Mouse (Mus musculus): ENCODE data around the gene Dtnb. TPM values are rescaled to one million over a fixed set of nuclear protein-coding genes. Genes with fewer than 3 reads are reported as not detected.
A peak's percentile ranks its signal among the peaks of the same experiment; 100 is the strongest.
"Not testable (repeated sequence)": the region's sequence is repeated elsewhere in the genome, so short reads cannot be mapped to it uniquely, and the experiment has no call there.

The Dtnb gene
- polyA plus RNA-seq, 2 experiments from 2014 or later, result 20.2 to 20.4 TPM

GRCm38 (mm10) chr12:3660985-3661635 lies 88.9 kb downstream of the Dtnb start:
- ATAC-seq, result peak; percentile 59

- ATAC-seq, result no peak
Measured at GRCm38 (mm10) chr12:3662660-3663059, 90.5 kb downstream of the Dtnb start.

- ATAC-seq, result no peak
Measured at GRCm38 (mm10) chr12:3663386-3663785, 91.2 kb downstream of the Dtnb start.

- ATAC-seq, result no peak
Measured at GRCm38 (mm10) chr12:3669971-3670381, 97.8 kb downstream of the Dtnb start.

DNA sequence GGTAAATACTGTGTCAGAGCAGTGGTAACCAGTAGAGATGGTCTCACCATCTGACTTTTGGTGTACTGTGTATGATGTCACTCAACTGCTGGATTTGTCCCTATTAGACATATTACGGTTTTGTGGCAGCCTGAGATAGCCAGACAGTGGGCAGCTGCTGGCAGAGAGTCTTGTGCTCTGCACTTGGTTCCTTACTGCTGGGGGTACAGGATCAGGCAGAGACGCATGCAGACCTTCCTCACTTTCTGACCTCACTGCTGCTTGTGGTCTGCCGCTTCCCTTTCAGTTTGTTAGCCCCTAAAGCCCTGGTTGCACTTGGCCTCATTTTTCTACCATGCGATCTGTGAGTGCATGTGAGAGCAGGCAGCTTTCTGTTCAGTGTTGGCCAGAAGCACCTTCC lies 98.9 kb downstream of the Dtnb start:
- ATAC-seq, result no peak

GRCm38 (mm10) chr12:3672786-3673185 lies 100.6 kb downstream of the Dtnb start:
- ATAC-seq, result no peak

DNA sequence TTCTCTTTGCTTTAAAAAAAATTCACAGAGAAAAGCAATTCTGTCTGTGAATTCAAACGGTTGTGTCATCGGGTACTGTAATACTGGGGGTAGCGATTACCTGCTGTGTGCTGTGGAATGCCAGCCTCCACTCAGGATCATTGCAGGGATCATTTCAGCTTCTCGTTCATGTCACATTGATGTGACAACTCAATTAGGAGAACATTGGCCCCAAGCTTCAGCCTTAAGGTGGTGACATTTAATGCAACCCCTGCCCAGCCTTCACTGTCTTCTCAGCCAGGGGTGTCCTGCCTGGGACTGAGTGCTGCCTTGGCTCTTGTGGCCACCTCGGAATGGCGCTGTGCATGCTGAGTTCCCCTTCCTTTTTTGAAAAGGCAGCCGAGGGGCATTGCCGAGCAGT lies 101.7 kb downstream of the Dtnb start:
- no peak for ATAC-seq

DNA sequence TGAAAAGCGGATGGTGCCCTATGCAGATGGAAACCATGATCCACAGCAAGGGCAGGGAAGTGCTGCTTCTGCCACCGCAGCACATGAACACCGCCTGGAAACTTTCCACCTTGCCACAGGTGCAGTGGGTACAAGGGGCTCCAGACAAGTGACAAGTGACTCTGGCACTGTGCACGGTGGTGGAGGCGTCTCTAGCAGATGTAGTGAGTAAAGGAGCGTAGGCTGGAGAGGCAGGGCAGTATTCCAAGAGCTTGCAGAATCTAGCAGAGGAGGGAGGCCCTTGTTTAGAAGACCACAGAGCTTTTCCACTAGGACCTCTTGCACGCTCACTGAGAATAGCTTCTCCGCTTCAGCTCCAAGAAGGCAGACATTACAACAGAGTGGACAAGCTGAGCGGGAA lies 102.7 kb downstream of the Dtnb start:
- no peak for ATAC-seq

DNA sequence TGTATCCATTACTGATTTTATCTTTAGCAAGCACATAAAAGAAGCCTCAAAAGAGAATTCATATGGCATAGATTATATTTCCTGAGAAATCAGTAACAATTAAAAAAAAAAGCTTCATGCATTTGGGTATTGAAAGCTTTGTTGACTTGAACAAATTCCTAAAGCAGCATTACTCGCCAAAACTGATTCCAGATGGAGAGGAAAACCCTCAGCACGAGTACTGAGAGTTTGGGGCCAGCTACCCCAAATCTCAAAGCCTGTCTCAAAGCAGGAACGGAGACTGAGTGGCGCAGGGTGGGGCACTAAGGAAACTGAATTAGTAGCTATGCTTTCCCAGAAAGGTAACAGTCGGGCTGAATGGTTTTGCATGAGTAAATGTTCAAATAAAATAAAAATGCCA lies 108.5 kb downstream of the Dtnb start:
- no peak for ATAC-seq

DNA sequence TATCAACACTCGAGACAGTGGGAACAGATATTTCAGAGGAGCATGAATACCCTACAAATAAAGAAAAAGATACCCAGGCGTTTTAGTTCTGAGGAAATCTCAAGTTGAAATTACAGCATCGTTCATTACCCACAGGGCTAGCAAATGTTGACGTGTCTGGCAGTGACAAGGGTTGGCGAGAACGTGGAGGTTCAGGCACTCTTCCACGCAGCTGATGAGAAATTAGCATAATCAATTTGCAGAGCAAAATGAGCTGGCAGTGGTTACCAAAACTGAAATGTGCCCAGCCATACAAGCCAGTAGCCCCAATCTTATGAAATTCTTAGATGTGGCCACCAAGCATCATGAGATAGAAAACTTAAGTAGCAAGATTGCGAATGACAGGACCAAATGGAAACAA lies 110.9 kb downstream of the Dtnb start:
- ATAC-seq, result no peak

- ATAC-seq, result no peak
Measured at GRCm38 (mm10) chr12:3686419-3686940, 114.3 kb downstream of the Dtnb start.

DNA sequence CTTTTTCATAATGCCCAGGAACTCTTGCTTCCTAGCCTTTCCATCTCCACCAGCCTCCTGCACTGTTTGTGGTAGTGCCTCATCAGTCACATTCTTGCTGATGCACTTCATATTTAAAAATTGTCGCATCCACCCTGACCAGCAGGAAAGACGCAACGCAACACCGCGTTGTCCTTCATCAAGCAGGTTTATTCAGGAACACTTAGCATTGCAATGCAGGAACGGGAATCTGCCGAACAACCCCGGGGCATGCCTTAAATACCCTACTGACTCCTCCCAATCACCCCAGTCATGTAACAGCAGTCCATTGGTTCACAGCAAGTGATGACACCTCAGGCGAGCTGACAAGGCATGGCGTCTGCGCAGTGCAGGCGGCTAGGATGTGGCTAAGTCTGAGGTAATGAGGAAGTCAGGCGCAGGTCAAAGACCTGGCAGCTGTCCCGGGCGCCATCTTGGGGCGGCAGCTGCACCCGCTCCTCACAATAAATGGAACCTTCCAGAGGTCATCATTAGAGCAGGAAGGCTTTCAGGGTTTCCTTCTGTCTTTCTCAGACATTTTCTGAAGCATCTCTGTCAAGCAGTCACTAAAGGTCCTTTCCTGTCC lies 118.8 kb downstream of the Dtnb start:
- ATAC-seq, result not testable (repeated sequence)

- ATAC-seq, result no peak
Measured at GRCm38 (mm10) chr12:3692795-3693392, 120.7 kb downstream of the Dtnb start.

DNA sequence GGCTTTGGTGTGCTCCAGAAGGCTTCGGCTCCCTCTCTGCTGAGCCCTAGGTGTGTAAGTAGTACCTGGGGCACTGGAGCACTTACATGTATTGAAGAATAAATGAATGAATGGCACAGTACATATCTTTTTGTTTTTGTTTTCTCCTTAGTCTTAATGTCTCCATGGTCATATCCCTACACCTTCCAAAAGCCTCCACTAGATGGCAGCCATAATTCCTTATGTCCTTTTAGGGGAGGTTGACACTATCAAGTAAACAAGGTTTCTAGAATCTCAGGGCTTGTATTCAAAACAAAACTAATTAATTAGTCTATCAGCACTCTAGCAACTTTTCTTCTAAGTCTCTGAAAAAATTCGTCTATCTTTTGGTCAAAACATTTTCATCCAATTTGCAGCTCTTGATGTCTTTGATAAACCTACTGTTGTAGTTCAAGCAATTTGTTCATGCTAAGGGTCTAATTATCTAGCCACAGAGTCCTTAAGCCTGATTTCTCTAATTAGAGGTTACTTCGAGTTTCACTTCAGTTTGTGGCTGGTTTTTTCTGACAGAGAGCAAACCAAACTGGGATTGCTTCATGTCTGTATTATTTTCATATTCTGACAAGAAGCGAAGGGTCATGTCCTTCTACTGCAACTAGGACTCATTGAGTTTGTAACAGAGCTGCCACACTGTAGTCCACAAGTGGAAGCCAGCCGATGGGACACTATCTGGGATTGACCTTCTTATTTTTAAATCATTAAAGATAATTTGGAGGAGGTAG lies 123.7 kb downstream of the Dtnb start:
- ATAC-seq, result peak; percentile 80

DNA sequence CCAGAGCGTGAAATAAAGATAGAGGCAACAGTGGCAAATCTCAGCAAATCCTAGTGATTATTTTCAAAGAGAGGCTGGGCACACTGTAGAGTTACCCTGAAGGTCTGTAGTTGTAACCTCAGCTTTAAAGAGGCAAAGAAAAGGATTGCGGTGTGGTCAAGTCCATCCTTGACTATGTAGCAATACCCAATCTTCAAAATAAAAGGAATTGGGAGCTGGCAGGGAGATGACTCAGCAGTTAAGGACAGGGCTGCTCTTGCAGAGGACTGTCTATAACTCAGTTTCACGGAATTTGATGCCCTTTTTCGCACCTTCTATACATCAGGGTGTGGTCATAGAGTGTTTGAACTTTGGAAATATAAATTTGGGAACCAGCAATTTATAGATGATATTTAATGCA lies 128.3 kb downstream of the Dtnb start:
- ATAC-seq, result no peak

- ATAC-seq, result no peak
Measured at GRCm38 (mm10) chr12:3702903-3703302, 130.7 kb downstream of the Dtnb start.

- ATAC-seq, result no peak
Measured at GRCm38 (mm10) chr12:3719151-3719721, 147.1 kb downstream of the Dtnb start.

DNA sequence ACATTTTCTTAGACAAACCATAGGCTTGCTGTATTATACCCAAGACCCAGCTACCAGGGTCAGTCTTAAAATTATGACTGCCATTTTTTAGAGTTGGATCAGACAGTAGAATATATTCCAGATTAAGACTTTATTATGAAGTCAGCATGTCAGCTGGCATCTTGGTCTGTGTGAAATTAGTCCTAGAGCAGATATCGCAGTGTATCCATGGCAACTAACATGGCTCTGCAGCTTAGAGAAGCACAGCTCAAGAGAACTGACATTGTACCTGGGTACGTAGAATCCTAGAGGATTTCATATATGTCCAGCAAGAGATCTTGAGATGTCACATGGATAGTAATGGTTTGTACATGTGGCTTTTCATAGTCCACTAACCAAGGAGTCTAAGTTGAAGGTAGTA lies 148.3 kb downstream of the Dtnb start:
- ATAC-seq, result no peak

DNA sequence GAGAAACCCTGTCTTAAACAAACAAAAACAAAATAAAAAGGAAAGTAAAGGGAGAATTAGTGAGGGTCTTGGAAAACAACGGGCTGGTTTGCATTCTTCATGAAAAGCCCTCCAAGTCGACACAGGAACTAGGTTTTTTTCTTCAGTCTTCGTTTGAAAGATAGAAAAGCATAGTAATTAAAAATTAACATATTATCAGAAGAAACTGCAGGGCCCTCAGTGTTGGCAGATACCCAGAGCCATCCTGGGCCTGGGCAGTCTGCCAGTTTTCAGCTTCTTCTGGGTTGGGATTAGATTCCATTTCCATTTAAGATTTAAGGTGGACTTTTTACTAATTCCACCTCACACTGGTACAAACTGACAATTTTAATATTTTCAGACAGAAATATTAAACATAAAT lies 151.6 kb downstream of the Dtnb start:
- no peak for ATAC-seq

GRCm38 (mm10) chr12:3724822-3725370 lies 152.7 kb downstream of the Dtnb start:
- ATAC-seq, result no peak

GRCm38 (mm10) chr12:3729521-3730075 lies 157.4 kb downstream of the Dtnb start:
- peak; percentile 28 for ATAC-seq

DNA sequence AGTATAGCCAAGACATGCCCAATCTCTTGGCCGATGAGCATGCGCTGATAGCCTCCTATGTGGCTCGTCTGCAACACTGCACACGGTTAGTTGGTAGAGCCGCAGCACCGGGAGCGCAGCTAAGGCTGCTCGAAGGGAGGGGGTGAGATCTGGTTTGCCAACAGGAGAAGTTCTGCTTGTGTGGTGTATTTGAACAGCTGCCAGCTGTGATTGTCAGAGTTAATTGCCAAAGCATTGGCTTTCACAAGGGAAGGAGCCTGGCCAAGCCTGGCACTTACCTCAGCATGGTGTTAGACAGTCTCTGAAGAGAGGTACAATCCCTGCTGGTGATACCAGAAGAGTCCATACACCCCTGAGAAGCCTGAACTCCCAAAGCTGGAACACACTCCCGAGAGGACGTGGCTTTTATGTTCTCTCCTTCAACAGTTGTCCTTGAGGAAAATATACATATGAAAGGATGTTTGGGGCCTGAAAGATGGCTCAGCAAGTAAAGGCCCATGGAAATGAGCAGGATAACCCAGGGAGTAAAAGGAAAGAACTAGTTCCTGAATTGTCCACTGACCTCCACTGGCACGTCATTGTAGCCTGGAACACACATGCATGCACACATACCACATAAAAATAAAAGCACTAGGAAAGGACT lies 160.6 kb downstream of the Dtnb start:
- no peak for ATAC-seq

Data from activated CD4-positive, CD25-positive, alpha-beta regulatory T cell, adult 4 months (primary cell).